Mouse (Mus musculus) thymus, adult 18-20 months (tissue): ENCODE data around the gene Gm21093.
"Not testable (repeated sequence)": the region's sequence is repeated elsewhere in the genome, so short reads cannot be mapped to it uniquely, and the experiment has no call there.

Experiments used
- DNase-seq, 2 experiments: peaks; one replicate each; pipeline ENCODE4 v3.0.0; 2022; ENCODE audit warnings: mixed read lengths in 2 of 2

Gene Gm21093

GRCm38 (mm10) chr4:42034626-42035025 lies at the start of gene Gm21093:
Gene Gm21093 (minus strand): TSS chr4:42034726.
- DNase-seq = not testable (repeated sequence)
